Mouse (Mus musculus): ENCODE measurements at regions not wholly inside any gene's neighbourhood (a gene's known extent, or its start where the extent isn't known, plus 50 kb on each side); places are given as distances from the start of the nearest gene placed in this dataset.

DNA sequence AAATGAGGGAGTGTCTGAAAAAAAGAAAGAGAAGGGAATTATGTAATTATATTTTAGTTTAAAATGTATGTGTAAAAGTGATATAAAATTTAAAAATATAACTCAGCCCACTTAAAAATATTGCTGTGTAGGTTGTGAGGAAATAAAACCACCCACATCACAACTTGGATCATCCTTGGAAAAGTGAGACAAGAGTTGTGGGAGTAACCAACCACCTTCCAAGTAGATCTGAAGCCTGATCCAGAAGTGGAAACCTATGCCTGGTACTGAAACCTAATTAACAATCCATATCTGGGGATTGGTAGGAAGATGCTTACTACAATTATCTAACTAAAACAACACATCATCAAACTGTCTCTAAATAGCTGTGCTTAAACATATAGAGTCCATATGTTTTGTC is 743.1 kb downstream of the Stim2 start:
- Histone ChIP-seq H3K9ac (no peak overlapping the region), H3K9me3 (ENCODE audit: low read length) (no peaks in the 10 kb centered on the region), H3K27me3 (ENCODE audit: insufficient read depth, low read length) (no peaks in the 10 kb centered on the region), H3K4me1 (ENCODE audit: insufficient read depth) (no peaks in the 10 kb centered on the region), H3K27ac (ENCODE audit: low read depth, low read length) (no peak overlapping the region), H3K4me2 (ENCODE audit: low read depth) (no peak overlapping the region), H3K4me3 (ENCODE audit: low read depth, low read length) (no peak overlapping the region), H3K36me3 (ENCODE audit: insufficient read depth) (no peaks in the 10 kb centered on the region)
- TF ChIP-seq CTCF (IDR thresholded peaks at IDR 0.05; ENCODE audit: low read depth): no peak
- DNase-seq (no peak), ATAC-seq (no peak)

DNA sequence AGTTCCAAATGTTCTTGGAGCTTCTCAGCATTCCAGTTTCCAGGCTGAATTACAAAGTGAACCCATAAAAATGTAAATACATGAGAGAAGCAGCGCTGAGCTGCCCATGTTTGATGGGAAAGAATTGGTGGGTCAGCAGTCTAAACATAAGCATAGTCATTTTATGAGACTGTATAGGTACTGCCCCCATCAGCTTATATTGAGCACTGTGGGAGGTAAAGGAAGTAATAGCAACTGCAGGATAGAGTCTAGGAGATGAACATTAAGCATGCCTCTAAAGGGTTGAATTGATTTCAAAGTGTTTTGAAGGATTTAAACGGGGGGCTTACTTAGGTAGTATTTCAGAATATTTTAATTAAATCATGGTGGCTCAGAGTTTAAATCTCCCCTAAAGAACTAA is 748.7 kb downstream of the Stim2 start:
- Histone ChIP-seq H3K4me1 (ENCODE audit: insufficient read depth) (no peaks in the 10 kb centered on the region), H3K4me2 (ENCODE audit: low read depth) (no peak overlapping the region), H3K27me3 (ENCODE audit: insufficient read depth, low read length) (no peaks in the 10 kb centered on the region), H3K9ac (no peak overlapping the region), H3K9me3 (ENCODE audit: low read length) (no peaks in the 10 kb centered on the region), H3K4me3 (ENCODE audit: low read depth, low read length) (no peak overlapping the region), H3K36me3 (ENCODE audit: insufficient read depth) (no peaks in the 10 kb centered on the region), H3K27ac (ENCODE audit: low read depth, low read length) (no peak overlapping the region)
- ATAC-seq: no peak
- no peak for DNase-seq
- no peak for TF ChIP-seq CTCF (IDR thresholded peaks at IDR 0.05; ENCODE audit: low read depth)
- WGBS: 51% methylated on average over 2 of the region's 2 CpGs

DNA sequence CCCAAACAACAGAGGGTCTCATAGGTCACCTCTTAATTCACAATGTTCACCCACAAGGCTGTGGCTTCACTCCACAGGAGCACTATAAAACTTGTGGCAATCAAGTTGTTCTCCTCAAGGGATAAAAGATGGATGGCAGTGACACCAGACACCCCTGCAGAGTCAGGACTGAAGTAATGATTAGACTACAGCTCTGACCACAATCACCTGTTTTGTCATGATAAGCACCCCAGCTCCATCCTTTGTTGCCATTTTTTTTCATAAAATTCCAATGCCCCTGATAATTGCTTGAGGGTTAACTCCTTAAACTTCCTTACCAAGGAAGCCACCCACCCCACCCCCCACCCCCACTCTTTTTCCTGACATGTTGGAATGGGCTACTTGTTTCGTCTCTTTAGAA is 755.1 kb downstream of the Stim2 start:
- 63% methylated on average over 1 of the region's 1 CpGs for WGBS
- no peak for TF ChIP-seq CTCF (IDR thresholded peaks at IDR 0.05; ENCODE audit: low read depth)
- Histone ChIP-seq H3K27me3 (ENCODE audit: insufficient read depth, low read length) (no peaks in the 10 kb centered on the region), H3K4me1 (ENCODE audit: insufficient read depth) (no peaks in the 10 kb centered on the region), H3K27ac (ENCODE audit: low read depth, low read length) (no peak overlapping the region), H3K4me2 (ENCODE audit: low read depth) (no peak overlapping the region), H3K9ac (no peak overlapping the region), H3K4me3 (ENCODE audit: low read depth, low read length) (no peak overlapping the region), H3K36me3 (ENCODE audit: insufficient read depth) (no peaks in the 10 kb centered on the region), H3K9me3 (ENCODE audit: low read length) (no peaks in the 10 kb centered on the region)
- DNase-seq (no peak), ATAC-seq (no peak)

DNA sequence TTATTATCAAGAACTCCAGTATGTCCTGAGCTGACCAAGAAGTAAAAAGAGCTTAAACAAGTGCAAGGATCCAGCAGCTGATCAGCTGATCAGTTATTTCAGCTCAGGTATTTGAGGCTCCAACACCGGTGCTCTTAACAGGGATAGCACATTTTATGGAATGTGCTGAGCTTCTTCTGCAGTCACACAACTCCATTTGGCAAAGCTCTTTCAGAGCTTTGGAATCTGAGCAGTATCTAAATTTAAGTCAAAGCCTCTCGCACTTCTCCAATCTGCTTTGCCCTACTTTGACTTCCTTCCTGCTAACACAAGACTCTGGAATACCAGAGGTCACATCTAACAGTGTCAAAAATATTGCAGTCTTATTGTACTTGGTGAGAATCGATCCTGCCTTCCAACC is 761.4 kb downstream of the Stim2 start:
- ATAC-seq: no peak
- Histone ChIP-seq H3K27me3 (ENCODE audit: insufficient read depth, low read length) (no peaks in the 10 kb centered on the region), H3K4me2 (ENCODE audit: low read depth) (no peak overlapping the region), H3K4me3 (ENCODE audit: low read depth, low read length) (no peak overlapping the region), H3K36me3 (ENCODE audit: insufficient read depth) (no peaks in the 10 kb centered on the region), H3K9me3 (ENCODE audit: low read length) (no peaks in the 10 kb centered on the region), H3K4me1 (ENCODE audit: insufficient read depth) (no peaks in the 10 kb centered on the region), H3K27ac (ENCODE audit: low read depth, low read length) (no peak overlapping the region), H3K9ac (no peak overlapping the region)
- no peak for TF ChIP-seq CTCF (IDR thresholded peaks at IDR 0.05; ENCODE audit: low read depth)
- 80% methylated on average over 3 of the region's 3 CpGs for WGBS
- DNase-seq: no peak

DNA sequence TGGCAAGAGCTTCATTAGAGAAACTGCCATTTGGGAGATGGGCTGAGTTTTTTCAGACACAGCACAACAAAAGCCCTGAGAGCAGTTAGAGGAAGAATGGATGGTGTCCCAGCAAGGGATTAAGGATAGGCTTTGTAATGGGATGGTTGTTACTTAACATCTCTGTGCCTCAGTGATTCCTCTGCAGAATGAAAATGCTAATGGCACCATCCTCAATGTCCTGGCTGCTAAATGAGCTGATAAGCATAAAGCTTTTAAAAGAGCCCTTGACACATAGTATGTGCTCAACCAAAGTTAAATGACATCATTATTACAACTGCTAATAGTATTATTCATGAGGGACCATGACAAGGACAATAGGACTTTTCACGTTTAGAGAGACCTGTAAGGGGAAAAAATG is 764.7 kb downstream of the Stim2 start:
- no peaks in the 10 kb centered on the region for H3K27me3 ChIP-seq (ENCODE audit: insufficient read depth, low read length)
- ATAC-seq (no peak), DNase-seq (no peak)
- H3K4me2 ChIP-seq (ENCODE audit: low read depth): no peak overlapping the region
- H3K9ac ChIP-seq: no peak overlapping the region
- no peak for TF ChIP-seq CTCF (IDR thresholded peaks at IDR 0.05; ENCODE audit: low read depth)
- no peaks in the 10 kb centered on the region for H3K36me3 ChIP-seq (ENCODE audit: insufficient read depth)
- no peak overlapping the region for H3K4me3 ChIP-seq (ENCODE audit: low read depth, low read length)
- no peaks in the 10 kb centered on the region for H3K9me3 ChIP-seq (ENCODE audit: low read length)
- 21% methylated on average over 1 of the region's 1 CpGs for WGBS
- no peak overlapping the region for H3K27ac ChIP-seq (ENCODE audit: low read depth, low read length)
- no peaks in the 10 kb centered on the region for H3K4me1 ChIP-seq (ENCODE audit: insufficient read depth)

DNA sequence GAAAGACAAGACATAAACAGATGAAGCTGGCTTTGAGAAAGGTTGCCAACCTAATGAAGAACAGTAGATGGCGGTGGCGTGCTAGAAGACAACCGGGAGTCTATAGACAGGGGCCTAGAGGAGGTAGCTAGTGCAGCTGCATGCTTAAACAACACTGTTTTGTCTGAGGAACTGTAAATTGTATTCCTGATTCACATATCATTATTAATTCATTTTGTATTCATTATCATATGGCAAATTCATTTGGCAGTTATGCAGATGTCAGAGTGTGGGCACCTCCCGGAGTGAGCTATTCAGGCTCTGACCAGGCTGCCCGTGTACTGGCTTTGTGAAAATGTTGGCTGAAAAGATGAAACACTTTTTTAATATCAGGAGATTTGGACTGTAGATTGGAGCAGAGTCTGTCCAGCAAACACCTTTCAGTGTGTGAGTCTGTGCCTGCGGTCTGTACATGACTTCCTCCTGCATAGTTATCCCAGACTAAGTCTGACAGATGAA is 798.7 kb downstream of the Stim2 start:
- no peaks in the 10 kb centered on the region for H3K4me1 ChIP-seq (ENCODE audit: insufficient read depth)
- TF ChIP-seq CTCF (IDR thresholded peaks at IDR 0.05; ENCODE audit: low read depth): peak; percentile 93
- H3K4me2 ChIP-seq (ENCODE audit: low read depth): no peak overlapping the region
- no peaks in the 10 kb centered on the region for H3K36me3 ChIP-seq (ENCODE audit: insufficient read depth)
- no peaks in the 10 kb centered on the region for H3K27me3 ChIP-seq (ENCODE audit: insufficient read depth, low read length)
- 21% methylated on average over 6 of the region's 6 CpGs for WGBS
- H3K9ac ChIP-seq: no peak overlapping the region
- no peak overlapping the region for H3K27ac ChIP-seq (ENCODE audit: low read depth, low read length)
- DNase-seq (peak; percentile 86), ATAC-seq (peak; percentile 96)
- no peak overlapping the region for H3K4me3 ChIP-seq (ENCODE audit: low read depth, low read length)
- no peaks in the 10 kb centered on the region for H3K9me3 ChIP-seq (ENCODE audit: low read length)

DNA sequence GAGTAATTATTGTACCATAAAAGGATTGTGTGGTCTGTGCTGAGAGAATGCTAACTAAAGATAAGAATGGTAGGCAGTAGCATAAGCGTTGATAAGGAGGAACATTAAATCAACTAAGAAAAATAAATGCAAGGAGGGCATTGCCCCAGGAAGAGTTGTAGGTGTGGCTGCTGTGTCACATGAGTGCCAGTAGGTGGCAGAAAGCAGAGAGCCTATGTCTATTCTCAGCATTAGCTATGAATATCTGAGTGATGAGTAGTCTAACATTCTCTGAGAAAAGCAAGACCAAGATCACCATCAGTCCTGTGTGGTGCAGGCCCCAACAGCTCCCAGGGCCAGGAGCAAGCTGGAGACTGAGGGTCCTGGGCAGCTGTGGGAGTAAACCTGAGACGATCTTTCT is 828.8 kb downstream of the Stim2 start:
- H3K4me1 ChIP-seq (ENCODE audit: insufficient read depth): no peaks in the 10 kb centered on the region
- DNase-seq (no peak), ATAC-seq (no peak)
- H3K27ac ChIP-seq (ENCODE audit: low read depth, low read length): no peak overlapping the region
- H3K9me3 ChIP-seq (ENCODE audit: low read length): no peaks in the 10 kb centered on the region
- H3K36me3 ChIP-seq (ENCODE audit: insufficient read depth): no peaks in the 10 kb centered on the region
- no peaks in the 10 kb centered on the region for H3K27me3 ChIP-seq (ENCODE audit: insufficient read depth, low read length)
- H3K4me3 ChIP-seq (ENCODE audit: low read depth, low read length): no peak overlapping the region
- WGBS: 88% methylated on average over 2 of the region's 2 CpGs
- no peak overlapping the region for H3K4me2 ChIP-seq (ENCODE audit: low read depth)
- no peak for TF ChIP-seq CTCF (IDR thresholded peaks at IDR 0.05; ENCODE audit: low read depth)
- H3K9ac ChIP-seq: no peak overlapping the region
